Mouse (Mus musculus): ENCODE results near the gene Tfpi.

DNA sequence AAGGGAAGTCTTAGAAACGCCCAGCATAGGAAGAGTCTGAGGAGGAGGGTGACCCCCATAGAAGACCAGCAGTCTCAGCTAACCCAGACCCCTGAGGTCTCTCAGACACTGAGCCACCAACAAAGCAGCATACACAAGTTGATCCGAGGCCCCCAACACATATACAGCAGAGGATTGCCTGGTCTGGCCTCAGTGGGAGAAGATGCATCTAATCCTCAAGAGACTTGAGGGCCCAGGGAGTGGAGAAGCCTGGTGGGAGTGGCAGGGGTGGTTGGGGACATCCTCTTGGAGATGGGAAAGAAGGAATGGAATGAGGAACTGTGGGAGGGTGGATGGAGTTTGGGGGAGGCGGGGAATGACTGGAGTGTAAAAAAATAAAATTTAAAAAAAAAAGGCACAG is 36.7 kb upstream of the Tfpi start:
- TF ChIP-seq EP300 (IDR thresholded peaks at IDR 0.05) (no peak), CTCF (IDR thresholded peaks at IDR 0.05) (no peak)

Measured in lung, postnatal 0 days (tissue).